Mouse (Mus musculus) embryonic facial prominence, embryonic 14.5 days (tissue): ENCODE results near the gene Dctn1. TPM values are rescaled to one million over a fixed set of nuclear protein-coding genes. Genes with fewer than 3 reads are reported as not detected.

Experiments used
- ATAC-seq: fragments of 200-750 bp; cut with Nextera tagmentation; 2 replicates; pipeline ENCODE4 v1.8.0; 2017; ENCODE audit warnings: low read depth, moderate number of reproducible peaks, moderate TSS enrichment
- DNase-seq: peaks from one replicate; pipeline ENCODE4 v3.0.0-alpha.2; 2015; ENCODE audit warnings: low spot score
- H3K27ac ChIP-seq: fragments of 300-500 bp; sonication (generic); replicated peaks from 2 replicates; pipeline ENCODE4 v1.5.1; 2014; ENCODE audit warnings: low read depth, mild to moderate bottlenecking, low read length, moderate library complexity
- H3K27me3 ChIP-seq: fragments of 300-500 bp; sonication (generic); replicated peaks from 2 replicates; pipeline ENCODE4 v1.6.1; 2014; ENCODE audit warnings: low read length; ENCODE audit not compliant: control insufficient read depth, insufficient read depth
- H3K36me3 ChIP-seq: fragments of 300-500 bp; sonication (generic); 2 replicates; pipeline ENCODE4 v1.6.1; 2014; ENCODE audit warnings: low read length, mixed read lengths; ENCODE audit not compliant: control insufficient read depth, insufficient read depth
- H3K4me1 ChIP-seq: fragments of 300-500 bp; sonication (generic); 2 replicates; pipeline ENCODE4 v1.6.1; 2014; ENCODE audit warnings: antibody characterized with exemption, low read length; ENCODE audit not compliant: control insufficient read depth, insufficient read depth
- H3K4me2 ChIP-seq: fragments of 300-500 bp; sonication (generic); 2 replicates; pipeline ENCODE4 v1.6.1; 2014; ENCODE audit warnings: low read depth, mild to moderate bottlenecking, low read length, moderate library complexity, mixed read lengths
- H3K4me3 ChIP-seq: fragments of 300-500 bp; sonication (generic); 2 replicates; pipeline ENCODE4 v1.5.1; 2014; ENCODE audit warnings: low read depth, mild to moderate bottlenecking, low read length
- H3K9ac ChIP-seq: fragments of 300-500 bp; sonication (generic); 2 replicates; pipeline ENCODE4 v1.6.1; 2014; ENCODE audit warnings: low read depth, mild to moderate bottlenecking, low read length, moderate library complexity, mixed read lengths
- H3K9me3 ChIP-seq: fragments of 300-500 bp; sonication (generic); 2 replicates; pipeline ENCODE4 v1.6.1; 2016; ENCODE audit warnings: low read length; ENCODE audit not compliant: control insufficient read depth
- WGBS: fragments of 180-500 bp; shearing (Covaris S2); extraction: QIAGEN DNeasy Blood & Tissue Kit; methylation state at CpG from one replicate; pipeline ENCODE4 v1.1.7; 2014; 5-methylcytosine and 5-hydroxymethylcytosine counted together
- polyA plus RNA-seq: library from polyadenylated mRNA; unstranded; fragments of >200 nt; fragmentation: Nextera tagmentation; extraction: Ambion mirVana; gene quantifications from 2 replicates; pipeline ENCODE4 v1.2.1, GENCODE M21; 2014

Gene Dctn1
- polyA plus RNA-seq, 1 experiment from 2014 or later: 84.5 TPM

DNA sequence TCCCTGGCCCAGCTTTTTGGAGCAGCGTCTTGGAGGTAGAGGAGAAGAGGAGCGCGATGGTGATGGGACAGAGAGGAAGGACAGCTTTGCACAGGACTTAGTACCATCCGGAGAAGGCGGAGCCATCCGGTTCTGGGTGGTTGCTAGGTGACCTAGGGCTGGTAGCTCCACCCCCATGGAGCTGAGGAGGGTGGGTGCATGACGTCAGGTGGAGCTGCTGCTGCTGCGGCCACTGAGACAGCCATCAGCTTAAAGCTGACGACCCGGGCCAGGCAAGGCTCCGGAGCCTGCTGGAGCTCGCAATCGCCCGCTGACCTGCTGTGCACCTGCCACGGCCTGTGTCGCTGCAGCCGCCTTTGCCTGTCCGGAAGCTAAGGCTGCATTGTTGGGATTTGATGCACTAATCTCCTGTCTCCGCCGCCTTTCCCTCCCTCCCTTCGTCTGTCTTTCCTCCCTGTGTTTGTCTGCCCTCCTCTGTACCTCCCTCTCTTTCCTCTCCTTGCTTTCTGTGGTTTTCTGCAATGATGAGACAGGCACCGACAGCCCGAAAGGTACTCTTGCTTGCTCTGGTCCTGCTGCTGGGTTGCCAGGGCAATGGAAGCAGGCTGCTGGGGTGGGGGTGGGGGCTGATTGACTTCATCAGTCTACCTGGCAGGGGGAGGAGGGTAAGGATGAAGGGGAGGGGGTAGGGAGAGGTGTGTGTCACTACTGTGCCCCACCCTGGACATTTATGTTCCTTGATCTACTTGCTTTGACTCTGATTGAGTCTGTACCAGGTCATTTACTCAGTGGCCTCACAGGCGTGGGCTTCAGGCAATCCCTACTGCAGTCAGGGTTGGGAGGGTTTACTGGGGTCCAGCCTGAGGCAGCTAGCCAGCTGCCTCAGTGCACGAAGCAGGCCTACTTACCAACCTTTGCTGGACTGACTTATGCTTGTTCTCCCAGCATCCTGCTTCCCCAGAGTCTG is 20.5 kb downstream of the Dctn1 start:
- H3K9me3 ChIP-seq: no peaks in the 10 kb centered on the region
- peaks cover 55% of the 10 kb centered on the region for H3K36me3 ChIP-seq
- WGBS: 10% methylated on average over 19 of the region's 25 CpGs
- H3K9ac ChIP-seq: peak overlapping the region; percentile 48
- H3K27me3 ChIP-seq: no peaks in the 10 kb centered on the region
- H3K27ac ChIP-seq: peak overlapping the region; percentile 77
- peak; percentile 88 for DNase-seq
- ATAC-seq: peak; percentile 85
- peaks cover 19% of the 10 kb centered on the region for H3K4me1 ChIP-seq
- H3K4me2 ChIP-seq: peak overlapping the region; percentile 50
- peak overlapping the region; percentile 30 for H3K4me3 ChIP-seq

DNA sequence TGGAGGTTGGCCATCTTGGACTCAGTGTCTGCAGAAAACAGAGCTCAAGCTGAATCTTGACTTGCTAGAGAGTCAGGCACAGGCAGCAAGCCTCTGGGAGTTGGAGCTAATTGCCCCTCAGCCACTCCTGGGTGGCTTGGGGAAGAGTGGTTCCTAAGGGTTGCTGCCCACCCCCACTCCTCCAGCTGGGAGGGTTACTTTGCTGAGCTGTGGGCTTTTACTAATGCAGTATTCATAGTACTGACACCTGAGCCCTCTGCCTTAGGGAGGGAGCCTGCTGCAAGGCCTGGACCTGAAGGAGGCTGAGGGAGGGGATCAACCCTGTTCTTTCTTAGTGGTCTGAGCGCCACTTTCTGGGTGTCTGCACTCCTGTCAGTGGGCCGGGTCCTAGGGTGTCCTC is 21.2 kb downstream of the Dctn1 start:
- H3K9ac ChIP-seq: peak overlapping the region; percentile 48; the same call in 1 of the 2 replicates
- H3K9me3 ChIP-seq: no peaks in the 10 kb centered on the region
- peak overlapping the region; percentile 50; the same call in 1 of the 2 replicates for H3K4me2 ChIP-seq
- peaks cover 19% of the 10 kb centered on the region for H3K4me1 ChIP-seq
- H3K36me3 ChIP-seq: peaks cover 63% of the 10 kb centered on the region
- WGBS: 57% methylated on average over 2 of the region's 2 CpGs
- H3K4me3 ChIP-seq: 0 out of 2 replicates have a peak overlapping the region, but pooled peaks have one; percentile 30
- DNase-seq (peak; percentile 50), ATAC-seq (peak; percentile 68)
- peak overlapping the region; percentile 77 for H3K27ac ChIP-seq
- no peaks in the 10 kb centered on the region for H3K27me3 ChIP-seq

DNA sequence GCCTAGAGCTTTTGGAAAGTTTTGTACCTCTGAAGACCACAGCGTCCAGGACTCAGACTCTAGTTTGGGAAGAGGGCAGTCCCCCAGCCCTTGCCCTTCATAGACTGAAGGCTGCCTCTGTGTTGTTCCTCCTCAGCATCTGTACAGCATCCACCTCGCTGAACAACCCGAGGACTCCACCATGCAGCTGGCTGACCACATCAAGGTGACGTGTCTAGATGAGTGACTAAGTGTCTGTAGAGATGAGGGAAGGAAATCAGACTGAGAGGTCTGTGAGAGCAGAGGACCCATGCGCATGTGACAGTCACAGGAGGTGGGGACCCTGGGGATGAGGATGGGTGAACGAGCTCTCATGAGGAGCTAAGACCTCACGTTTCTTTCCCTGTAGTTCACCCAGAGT is 27.9 kb downstream of the Dctn1 start:
- peaks cover 99% of the 10 kb centered on the region for H3K36me3 ChIP-seq
- DNase-seq: no peak
- H3K27me3 ChIP-seq: no peaks in the 10 kb centered on the region
- no peak overlapping the region for H3K9ac ChIP-seq
- H3K9me3 ChIP-seq: no peaks in the 10 kb centered on the region
- H3K4me1 ChIP-seq: no peaks in the 10 kb centered on the region
- no peak overlapping the region for H3K4me3 ChIP-seq
- 86% methylated on average over 7 of the region's 7 CpGs for WGBS
- H3K4me2 ChIP-seq: no peak overlapping the region
- no peak overlapping the region for H3K27ac ChIP-seq
- ATAC-seq: no peak

DNA sequence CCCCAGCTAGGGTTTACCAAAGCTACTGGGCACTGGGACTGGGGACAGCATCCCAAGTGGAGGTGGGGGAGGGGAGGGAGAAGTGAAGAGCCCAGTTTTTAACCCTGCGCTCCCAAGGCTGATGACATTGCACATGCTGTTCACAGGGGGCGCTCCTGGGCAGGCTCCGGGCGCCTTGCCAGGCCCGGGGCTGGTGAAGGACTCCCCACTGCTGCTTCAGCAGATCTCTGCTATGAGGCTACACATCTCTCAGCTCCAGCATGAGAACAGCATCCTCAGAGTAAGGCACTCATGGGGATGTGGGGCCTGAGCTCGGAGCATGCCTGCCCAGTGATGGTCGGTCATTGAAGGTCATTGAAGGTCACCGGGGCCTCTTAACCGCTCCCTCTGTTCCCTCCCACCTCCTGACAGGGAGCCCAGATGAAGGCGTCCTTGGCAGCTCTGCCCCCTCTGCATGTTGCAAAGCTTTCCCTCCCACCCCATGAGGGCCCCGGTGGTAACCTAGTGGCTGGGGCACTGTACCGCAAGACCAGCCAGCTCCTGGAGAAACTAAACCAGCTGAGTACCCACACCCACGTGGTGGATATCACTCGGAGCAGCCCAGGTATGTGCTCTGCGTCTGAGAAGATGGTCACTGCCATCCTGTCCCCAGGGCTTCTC is 31.8 kb downstream of the Dctn1 start:
- H3K36me3 ChIP-seq: peaks cover 83% of the 10 kb centered on the region
- peak; percentile 17; the same call in 1 of the 2 replicates for ATAC-seq

DNA sequence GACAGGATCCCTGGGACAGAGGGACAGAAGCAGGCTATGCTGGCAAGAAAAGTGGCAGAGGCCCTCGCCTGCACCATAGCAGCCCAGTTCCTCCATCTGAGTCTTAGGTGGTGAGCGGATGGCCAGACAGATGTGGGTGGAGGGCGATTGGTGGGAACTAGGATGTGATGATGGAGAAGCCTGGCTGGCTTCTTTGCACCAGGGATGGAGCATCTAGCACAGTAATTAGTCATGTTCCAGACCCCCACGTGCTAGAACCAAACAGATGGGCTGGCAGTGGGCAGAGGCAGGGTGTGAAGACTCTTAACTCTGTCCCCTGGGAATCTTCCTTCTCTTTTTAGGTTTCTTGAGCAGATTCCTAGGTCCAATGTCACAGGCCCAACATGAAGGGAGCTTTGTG is 37.6 kb downstream of the Dctn1 start:
- Histone ChIP-seq H3K4me3 (no peak overlapping the region), H3K27me3 (no peaks in the 10 kb centered on the region), H3K4me1 (no peaks in the 10 kb centered on the region), H3K9ac (no peak overlapping the region), H3K36me3 (peaks cover 25% of the 10 kb centered on the region), H3K27ac (no peak overlapping the region), H3K4me2 (no peak overlapping the region), H3K9me3 (no peaks in the 10 kb centered on the region)
- WGBS: 86% methylated on average over 4 of the region's 4 CpGs
- ATAC-seq (no peak), DNase-seq (no peak)

More for the DNA sequence above, 31.8 kb downstream of the Dctn1 start:
- no peak overlapping the region for H3K4me3 ChIP-seq
- H3K9me3 ChIP-seq: no peaks in the 10 kb centered on the region
- 41% methylated on average over 13 of the region's 15 CpGs for WGBS
- H3K4me2 ChIP-seq: no peak overlapping the region
- H3K27ac ChIP-seq: no peak overlapping the region
- no peak for DNase-seq
- H3K9ac ChIP-seq: no peak overlapping the region
- no peaks in the 10 kb centered on the region for H3K4me1 ChIP-seq
- no peaks in the 10 kb centered on the region for H3K27me3 ChIP-seq

DNA sequence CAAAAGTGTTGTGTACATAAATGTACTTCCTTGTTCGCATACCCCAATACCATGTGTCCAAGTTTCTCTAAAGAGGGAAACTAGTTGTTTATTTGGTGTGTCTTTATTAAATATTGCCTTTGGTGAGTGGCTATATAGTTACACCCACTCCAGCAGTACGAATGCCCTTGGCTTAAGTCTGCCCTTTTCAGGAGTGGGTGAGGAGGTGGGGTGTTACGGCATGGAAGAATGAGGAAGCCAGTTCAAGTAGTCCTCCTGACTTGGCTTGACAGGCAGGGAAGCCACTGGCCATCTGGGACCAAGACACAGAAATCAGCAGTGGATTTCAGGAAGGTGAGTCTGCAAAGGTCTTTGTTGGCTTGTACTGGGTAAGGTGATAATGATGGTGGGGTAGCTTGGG is 40.1 kb downstream of the Dctn1 start:
- DNase-seq: no peak
- WGBS: 90% methylated on average over 3 of the region's 3 CpGs
- Histone ChIP-seq H3K4me2 (no peak overlapping the region), H3K9me3 (no peaks in the 10 kb centered on the region), H3K9ac (no peak overlapping the region), H3K27ac (no peak overlapping the region), H3K36me3 (peaks cover 3% of the 10 kb centered on the region; the same call in 1 of the 2 replicates), H3K27me3 (no peaks in the 10 kb centered on the region), H3K4me1 (no peaks in the 10 kb centered on the region), H3K4me3 (no peak overlapping the region)
- no peak for ATAC-seq

DNA sequence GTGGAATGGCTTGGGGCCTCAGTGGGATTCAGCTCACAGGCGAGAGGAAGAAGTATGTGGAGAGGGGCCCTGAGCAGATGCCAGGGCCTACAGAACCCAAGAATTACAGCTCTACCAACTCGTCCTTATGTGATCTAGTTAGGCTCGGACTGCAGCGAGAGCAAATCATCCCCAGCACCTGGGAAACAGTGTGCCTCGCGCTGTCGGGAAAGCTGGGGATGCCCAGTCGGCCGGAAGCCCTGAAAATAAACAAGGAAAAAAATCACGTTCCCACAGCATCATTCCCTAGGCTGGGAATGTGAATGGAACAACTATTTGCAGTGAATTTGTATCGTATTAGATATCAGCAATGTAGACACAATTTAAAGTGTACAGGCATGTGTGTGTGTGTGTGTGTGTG is 40.6 kb downstream of the Dctn1 start:
- Histone ChIP-seq H3K9me3 (no peaks in the 10 kb centered on the region), H3K4me2 (no peak overlapping the region), H3K27ac (no peak overlapping the region), H3K36me3 (no peaks in the 10 kb centered on the region), H3K27me3 (no peaks in the 10 kb centered on the region), H3K4me1 (no peaks in the 10 kb centered on the region), H3K4me3 (no peak overlapping the region), H3K9ac (no peak overlapping the region)
- DNase-seq: no peak
- ATAC-seq: no peak
- WGBS: 76% methylated on average over 11 of the region's 11 CpGs

DNA sequence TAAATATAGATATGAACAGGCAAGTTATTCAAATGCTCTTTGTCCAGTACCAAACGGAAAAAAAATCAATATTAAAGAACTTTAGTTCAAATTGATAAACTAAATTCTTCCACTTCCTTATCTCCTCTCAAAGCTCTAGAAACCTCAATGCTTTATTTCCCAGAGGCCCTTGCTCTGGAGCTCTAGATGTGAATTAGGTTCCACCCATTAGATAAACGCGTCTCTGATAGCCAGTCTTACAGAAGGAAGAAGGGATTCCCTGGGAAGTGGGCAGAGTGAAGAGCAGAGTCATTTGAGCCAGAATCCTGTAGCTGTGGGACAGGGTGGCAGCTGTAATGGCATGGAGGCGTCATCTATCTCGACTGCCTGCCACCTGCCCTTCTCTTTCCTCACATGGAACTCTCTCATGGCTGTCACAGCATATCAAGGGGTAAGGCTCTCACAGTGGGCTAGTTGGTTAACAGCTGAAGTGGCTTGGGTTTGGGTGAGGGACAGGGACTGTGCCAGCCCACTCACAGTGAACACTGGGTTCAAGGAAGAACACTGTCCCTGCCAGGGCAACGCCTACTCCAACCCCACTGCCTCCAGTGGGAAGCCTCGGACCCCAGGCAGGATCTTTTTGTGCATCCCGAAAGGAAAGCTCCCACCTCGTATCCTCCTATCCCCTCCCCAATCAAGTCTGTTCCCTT is 41.8 kb downstream of the Dctn1 start:
- Histone ChIP-seq H3K4me2 (no peak overlapping the region), H3K36me3 (no peaks in the 10 kb centered on the region), H3K9me3 (no peaks in the 10 kb centered on the region), H3K27me3 (no peaks in the 10 kb centered on the region), H3K4me1 (0 out of 2 replicates have a peak, but pooled peaks cover 6% of the 10 kb centered on the region), H3K9ac (no peak overlapping the region), H3K4me3 (no peak overlapping the region), H3K27ac (no peak overlapping the region)
- no peak for DNase-seq
- no peak for ATAC-seq
- 67% methylated on average over 9 of the region's 9 CpGs for WGBS
